Mouse (Mus musculus): ENCODE results near the gene U2af2.

DNA sequence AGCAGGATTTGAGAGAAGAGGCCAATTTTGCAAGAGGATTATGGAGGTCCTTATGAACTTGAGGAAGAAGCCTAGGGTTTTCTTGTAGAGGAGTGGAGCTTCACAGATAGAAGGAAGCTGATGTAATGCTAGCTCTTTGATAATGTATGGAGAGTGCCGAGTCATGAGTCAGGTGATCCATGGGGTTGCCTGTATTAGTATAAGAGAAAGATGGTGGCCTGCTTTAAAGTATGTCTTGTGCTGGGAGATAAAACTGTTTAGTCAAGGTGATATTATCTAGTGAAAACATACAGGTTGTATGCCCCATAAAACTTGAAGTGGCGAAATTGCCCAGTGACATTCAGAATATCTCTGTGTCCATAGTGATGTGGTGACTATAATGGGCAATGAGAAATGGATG is 15.0 kb downstream of the U2af2 start:
- no peak for TF ChIP-seq CTCF (IDR thresholded peaks at IDR 0.05; ENCODE audit: control insufficient read depth, insufficient read depth, insufficient read length)
- TF ChIP-seq MAX (IDR thresholded peaks at IDR 0.05), result no peak
- TF ChIP-seq MYOG (IDR thresholded peaks at IDR 0.05; ENCODE audit: control insufficient read depth, extremely low read depth, insufficient read length), result no peak
